Mouse (Mus musculus) lung, adult 2 months (tissue): ENCODE data around the gene Gal3st1. TPM values are rescaled to one million over a fixed set of nuclear protein-coding genes. Genes with fewer than 3 reads are reported as not detected.

ENCODE experiments used
- DNase-seq: peaks from one replicate; pipeline ENCODE4 v3.0.0; 2022
- H3K4me1 ChIP-seq: fragments of 200-500 bp; 2 replicates; pipeline ENCODE4 v1.6.1; 2011; ENCODE audit warnings: low read length; ENCODE audit not compliant: control insufficient read depth, insufficient read depth
- H3K4me3 ChIP-seq: fragments of 200-500 bp; replicated peaks from 2 replicates; pipeline ENCODE3; 2011; ENCODE audit warnings: low read depth, mild to moderate bottlenecking, control low read depth, low read length; ENCODE audit errors: extremely low read depth
- CTCF ChIP-seq: fragments of 200-500 bp; IDR thresholded peaks from 2 replicates; pipeline ENCODE4 v1.5.1; 2011; ENCODE audit warnings: mild to moderate bottlenecking, low read length, control low read depth; ENCODE audit not compliant: insufficient read depth
- POLR2A ChIP-seq: fragments of 200-500 bp; IDR thresholded peaks from 2 replicates; pipeline ENCODE4 v1.6.1; 2011; ENCODE audit warnings: low read depth, mild to moderate bottlenecking, control low read depth, low read length, borderline replicate concordance; ENCODE audit errors: extremely low read depth
- WGBS: fragments of 180-500 bp; shearing (Covaris S2); methylation state at CpG from one replicate; pipeline ENCODE4 v1.1.7; 2018; 5-methylcytosine and 5-hydroxymethylcytosine counted together
- polyA plus RNA-seq: library from polyadenylated mRNA; depleted of rRNA; stranded (reverse); fragments of >200 nt; gene quantifications from 2 replicates; pipeline ENCODE4 v1.2.3, GENCODE M21; 2012; rRNA removed

Gene Gal3st1
- polyA plus RNA-seq, 1 experiment = 32.1 TPM

DNA sequence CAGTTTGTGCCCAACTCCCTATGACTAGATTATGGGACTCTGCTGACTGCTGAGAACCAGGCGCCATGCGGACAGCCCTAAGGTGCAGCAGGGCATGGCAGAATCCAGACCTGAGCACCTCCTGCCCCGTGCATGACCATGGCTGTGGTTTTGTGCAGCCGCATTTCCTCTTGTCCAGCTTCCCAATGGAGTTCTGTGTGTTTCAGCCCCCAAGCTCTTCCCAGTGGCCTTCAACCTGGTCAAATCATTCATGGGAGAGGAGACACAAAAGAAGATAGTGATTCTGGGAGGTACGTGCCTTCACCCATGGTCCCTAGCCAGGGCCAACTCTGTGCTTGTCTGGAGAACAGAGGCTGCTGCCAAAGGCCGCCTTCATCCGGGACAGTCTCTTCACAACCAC is 59.6 kb downstream of the Gal3st1 start:
- WGBS = 88% methylated on average over 7 of the region's 7 CpGs
- Histone ChIP-seq H3K4me1 (0 out of 2 replicates have a peak, but pooled peaks cover 2% of the 10 kb centered on the region), H3K4me3 (no peak overlapping the region)
- TF ChIP-seq CTCF = no peak
- no peak for DNase-seq

DNA sequence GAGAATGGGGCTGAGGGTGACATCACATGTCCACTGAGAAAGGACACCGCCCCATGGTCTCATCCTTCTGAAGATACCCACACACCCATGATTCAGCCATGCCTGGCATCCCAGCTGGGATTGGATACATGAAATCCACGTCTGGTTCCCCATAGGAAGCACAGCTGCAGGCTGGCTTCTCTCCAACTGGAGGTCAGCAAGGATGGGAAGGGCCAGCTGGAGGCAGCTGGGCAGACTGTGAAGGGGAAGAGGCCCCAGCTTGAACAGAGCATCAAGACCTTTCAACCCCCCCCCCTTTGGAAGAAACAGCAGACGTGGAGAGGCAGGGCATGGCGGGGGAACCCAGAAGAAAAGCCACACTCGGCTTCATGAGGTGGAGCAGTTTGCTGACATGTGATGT is 63.1 kb downstream of the Gal3st1 start:
- no peak overlapping the region for H3K4me3 ChIP-seq
- 57% methylated on average over 5 of the region's 5 CpGs for WGBS
- DNase-seq = peak; percentile 3
- no peak for TF ChIP-seq POLR2A
- TF ChIP-seq CTCF = no peak
- H3K4me1 ChIP-seq = peaks cover 2% of the 10 kb centered on the region; the same call in 1 of the 2 replicates

DNA sequence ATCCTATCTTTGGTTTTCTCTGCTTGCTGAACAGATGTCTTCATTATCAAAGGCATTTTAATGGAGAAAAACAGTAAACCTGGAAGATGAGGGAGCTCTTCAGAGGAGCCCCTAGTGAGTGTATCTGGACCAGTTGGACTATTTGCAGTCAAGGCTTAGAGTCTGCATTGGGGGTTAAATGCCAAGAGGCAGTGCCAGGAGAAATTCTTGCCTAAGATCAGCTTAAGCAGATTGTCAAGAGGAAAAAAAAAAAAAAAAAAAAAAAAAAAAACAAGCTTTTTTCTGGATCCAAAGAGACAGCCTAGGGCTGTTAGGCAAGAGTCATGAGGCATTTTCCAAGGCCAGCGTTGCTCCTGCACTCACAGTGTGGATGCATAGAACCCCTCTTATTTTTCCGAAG is 64.3 kb downstream of the Gal3st1 start:
- H3K4me3 ChIP-seq = no peak overlapping the region
- peaks cover 2% of the 10 kb centered on the region; the same call in 1 of the 2 replicates for H3K4me1 ChIP-seq
- TF ChIP-seq POLR2A (no peak), CTCF (no peak)
- 71% methylated on average over 2 of the region's 2 CpGs for WGBS
- peak; percentile 3 for DNase-seq

DNA sequence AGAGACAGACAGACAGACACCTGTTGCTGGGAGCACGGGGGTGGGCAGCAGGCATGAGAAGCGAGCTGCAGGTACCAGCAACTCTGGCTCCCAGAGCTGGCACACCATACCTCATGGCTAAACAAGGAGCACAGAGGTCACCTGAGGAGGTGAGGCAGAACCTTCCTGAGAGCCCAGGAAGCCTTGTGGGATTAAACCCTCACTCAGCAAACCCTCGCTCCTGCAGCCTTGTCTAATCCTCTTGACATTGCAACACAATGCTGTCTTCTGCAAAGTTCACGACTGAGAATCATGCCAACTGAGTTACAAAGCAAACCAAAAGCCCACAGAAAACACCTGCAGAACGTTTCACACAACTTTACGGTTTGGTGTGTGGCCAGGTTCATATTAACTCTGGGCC is 65.0 kb downstream of the Gal3st1 start:
- 75% methylated on average over 6 of the region's 6 CpGs for WGBS
- H3K4me3 ChIP-seq = no peak overlapping the region
- no peak for TF ChIP-seq CTCF
- no peak for TF ChIP-seq POLR2A
- DNase-seq = peak; percentile 15
- H3K4me1 ChIP-seq = peaks cover 2% of the 10 kb centered on the region; the same call in 1 of the 2 replicates

Other genes with a start within 250 kb of the Gal3st1 start
- gene Osbp2, start 119.7 kb upstream of the Gal3st1 start, polyA plus RNA-seq = 0.58 and 0.72 TPM in 2 replicates
- gene 4921536K21Rik, start 88.5 kb upstream of the Gal3st1 start, polyA plus RNA-seq = 0.55 and 0.70 TPM in 2 replicates
- 13.3 and 16.3 TPM in 2 replicates for gene Dusp18, start 88.4 kb upstream of the Gal3st1 start, polyA plus RNA-seq
- 30.4 and 37.8 TPM in 2 replicates for gene Slc35e4, start 69.0 kb upstream of the Gal3st1 start, polyA plus RNA-seq
- 207 and 208 TPM in 2 replicates for gene Tcn2, start 51.5 kb upstream of the Gal3st1 start, polyA plus RNA-seq
- 25.9 and 33.9 TPM in 2 replicates for gene Pes1, start 19.7 kb upstream of the Gal3st1 start, polyA plus RNA-seq
- gene 4930556J24Rik, start 6.9 kb upstream of the Gal3st1 start, polyA plus RNA-seq = not detected in 2 replicates
- 41.0 and 56.3 TPM in 2 replicates for gene Sec14l4, start 47.8 kb downstream of the Gal3st1 start, polyA plus RNA-seq
- 565 and 735 TPM in 2 replicates for gene Sec14l3, start 81.2 kb downstream of the Gal3st1 start, polyA plus RNA-seq
- gene Mtfp1, start 111.8 kb downstream of the Gal3st1 start, polyA plus RNA-seq = 8.9 TPM in 2 replicates
- gene Sec14l2, start 139.8 kb downstream of the Gal3st1 start, polyA plus RNA-seq = 8.2 and 10.7 TPM in 2 replicates
- gene Rnf215, start 151.6 kb downstream of the Gal3st1 start, polyA plus RNA-seq = 60.6 and 69.2 TPM in 2 replicates
- gene Ccdc157, start 176.7 kb downstream of the Gal3st1 start, polyA plus RNA-seq = 17.6 and 19.8 TPM in 2 replicates
- 27.0 and 28.2 TPM in 2 replicates for gene Sf3a1, start 176.7 kb downstream of the Gal3st1 start, polyA plus RNA-seq
- 72.8 and 78.3 TPM in 2 replicates for gene Tbc1d10a, start 203.2 kb downstream of the Gal3st1 start, polyA plus RNA-seq
- gene Castor1, start 234.6 kb downstream of the Gal3st1 start, polyA plus RNA-seq = 23.3 and 26.2 TPM in 2 replicates